Mouse (Mus musculus): Measurements from ENCODE around the gene Kifc5b.

Gene Kifc5b

GRCm38 (mm10) chr17:26916711-26917482 is at the start of gene Kifc5b:
Gene Kifc5b (plus strand): TSS chr17:26917091.
- H3K36me3 ChIP-seq (ENCODE audit: insufficient read depth, low read length), result peaks cover 34% of the 10 kb centered on the region
- peaks cover 46% of the 10 kb centered on the region for H3K4me1 ChIP-seq (replicated peaks; ENCODE audit: low read depth, low read length)
- no peaks in the 10 kb centered on the region for H3K27me3 ChIP-seq (ENCODE audit: insufficient read depth, low read length)
- TF ChIP-seq CTCF (conservative IDR thresholded peaks at IDR 0.05; ENCODE audit: low read length) (peak; percentile 88), NANOG (IDR thresholded peaks at IDR 0.05; ENCODE audit: borderline replicate concordance, low read length) (no peak)
- H3K4me3 ChIP-seq (replicated peaks; ENCODE audit: low read length), result peak within 1 kb of the TSS; percentile 89
- no peaks in the 10 kb centered on the region for H3K9me3 ChIP-seq (ENCODE audit: low read length)

GRCm38 (mm10) chr17:26868756-26869155 is 48.1 kb upstream of the Kifc5b start:
- H3K27me3 ChIP-seq (ENCODE audit: insufficient read depth, low read length), result 0 out of 2 replicates have a peak, but pooled peaks cover 2% of the 10 kb centered on the region
- H3K4me1 ChIP-seq (replicated peaks; ENCODE audit: low read depth, low read length), result peaks cover 18% of the 10 kb centered on the region
- no peak overlapping the region for H3K4me3 ChIP-seq (replicated peaks; ENCODE audit: low read length)
- no peak for TF ChIP-seq CTCF (conservative IDR thresholded peaks at IDR 0.05; ENCODE audit: low read length)
- no peak for TF ChIP-seq NANOG (IDR thresholded peaks at IDR 0.05; ENCODE audit: borderline replicate concordance, low read length)
- TF ChIP-seq POU5F1 (IDR thresholded peaks at IDR 0.05; ENCODE audit: borderline replicate concordance, low read length), result no peak
- no peaks in the 10 kb centered on the region for H3K9me3 ChIP-seq (ENCODE audit: low read length)
- no peaks in the 10 kb centered on the region for H3K36me3 ChIP-seq (ENCODE audit: insufficient read depth, low read length)

- Histone ChIP-seq H3K4me1 (replicated peaks; ENCODE audit: low read depth, low read length) (0 out of 2 replicates have a peak, but pooled peaks cover 4% of the 10 kb centered on the region), H3K36me3 (ENCODE audit: insufficient read depth, low read length) (no peaks in the 10 kb centered on the region), H3K4me3 (replicated peaks; ENCODE audit: low read length) (no peak overlapping the region), H3K27me3 (ENCODE audit: insufficient read depth, low read length) (peaks cover 14% of the 10 kb centered on the region; the same call in 1 of the 2 replicates), H3K9me3 (ENCODE audit: low read length) (no peaks in the 10 kb centered on the region)
- no peak for TF ChIP-seq POU5F1 (IDR thresholded peaks at IDR 0.05; ENCODE audit: borderline replicate concordance, low read length)
- no peak for TF ChIP-seq CTCF (conservative IDR thresholded peaks at IDR 0.05; ENCODE audit: low read length)
Observed at GRCm38 (mm10) chr17:26872870-26873269, 44.0 kb upstream of the Kifc5b start.

- Histone ChIP-seq H3K4me3 (replicated peaks; ENCODE audit: low read length) (no peak overlapping the region), H3K27me3 (ENCODE audit: insufficient read depth, low read length) (peaks cover 14% of the 10 kb centered on the region; the same call in 1 of the 2 replicates), H3K9me3 (ENCODE audit: low read length) (no peaks in the 10 kb centered on the region), H3K4me1 (replicated peaks; ENCODE audit: low read depth, low read length) (0 out of 2 replicates have a peak, but pooled peaks cover 4% of the 10 kb centered on the region), H3K36me3 (ENCODE audit: insufficient read depth, low read length) (no peaks in the 10 kb centered on the region)
- no peak for TF ChIP-seq CTCF (conservative IDR thresholded peaks at IDR 0.05; ENCODE audit: low read length)
- TF ChIP-seq NANOG (IDR thresholded peaks at IDR 0.05; ENCODE audit: borderline replicate concordance, low read length), result no peak
- no peak for TF ChIP-seq POU5F1 (IDR thresholded peaks at IDR 0.05; ENCODE audit: borderline replicate concordance, low read length)
Observed at GRCm38 (mm10) chr17:26873502-26873901, 43.4 kb upstream of the Kifc5b start.

GRCm38 (mm10) chr17:26874542-26874941 is 42.3 kb upstream of the Kifc5b start:
- Histone ChIP-seq H3K27me3 (ENCODE audit: insufficient read depth, low read length) (peaks cover 14% of the 10 kb centered on the region; the same call in 1 of the 2 replicates), H3K4me3 (replicated peaks; ENCODE audit: low read length) (no peak overlapping the region), H3K4me1 (replicated peaks; ENCODE audit: low read depth, low read length) (no peaks in the 10 kb centered on the region), H3K36me3 (ENCODE audit: insufficient read depth, low read length) (no peaks in the 10 kb centered on the region), H3K9me3 (ENCODE audit: low read length) (no peaks in the 10 kb centered on the region)
- TF ChIP-seq POU5F1 (IDR thresholded peaks at IDR 0.05; ENCODE audit: borderline replicate concordance, low read length) (no peak), CTCF (conservative IDR thresholded peaks at IDR 0.05; ENCODE audit: low read length) (no peak), NANOG (IDR thresholded peaks at IDR 0.05; ENCODE audit: borderline replicate concordance, low read length) (no peak)

- H3K27me3 ChIP-seq (ENCODE audit: insufficient read depth, low read length), result peaks cover 19% of the 10 kb centered on the region; the same call in 1 of the 2 replicates
- H3K4me3 ChIP-seq (replicated peaks; ENCODE audit: low read length), result no peak overlapping the region
- no peak for TF ChIP-seq POU5F1 (IDR thresholded peaks at IDR 0.05; ENCODE audit: borderline replicate concordance, low read length)
- H3K36me3 ChIP-seq (ENCODE audit: insufficient read depth, low read length), result no peaks in the 10 kb centered on the region
- H3K4me1 ChIP-seq (replicated peaks; ENCODE audit: low read depth, low read length), result no peaks in the 10 kb centered on the region
- H3K9me3 ChIP-seq (ENCODE audit: low read length), result peaks cover 3% of the 10 kb centered on the region; the same call in 1 of the 2 replicates
Observed at GRCm38 (mm10) chr17:26877927-26878326, 39.0 kb upstream of the Kifc5b start.

GRCm38 (mm10) chr17:26879235-26879634 is 37.7 kb upstream of the Kifc5b start:
- no peaks in the 10 kb centered on the region for H3K36me3 ChIP-seq (ENCODE audit: insufficient read depth, low read length)
- H3K4me3 ChIP-seq (replicated peaks; ENCODE audit: low read length), result no peak overlapping the region
- TF ChIP-seq CTCF (conservative IDR thresholded peaks at IDR 0.05; ENCODE audit: low read length) (peak; percentile 79), NANOG (IDR thresholded peaks at IDR 0.05; ENCODE audit: borderline replicate concordance, low read length) (no peak)
- no peaks in the 10 kb centered on the region for H3K4me1 ChIP-seq (replicated peaks; ENCODE audit: low read depth, low read length)
- H3K27me3 ChIP-seq (ENCODE audit: insufficient read depth, low read length), result peaks cover 24% of the 10 kb centered on the region
- H3K9me3 ChIP-seq (ENCODE audit: low read length), result peaks cover 3% of the 10 kb centered on the region; the same call in 1 of the 2 replicates

- peaks cover 23% of the 10 kb centered on the region for H3K4me1 ChIP-seq (replicated peaks; ENCODE audit: low read depth, low read length)
- H3K27me3 ChIP-seq (ENCODE audit: insufficient read depth, low read length), result peaks cover 41% of the 10 kb centered on the region
- TF ChIP-seq POU5F1 (IDR thresholded peaks at IDR 0.05; ENCODE audit: borderline replicate concordance, low read length), result no peak
- TF ChIP-seq NANOG (IDR thresholded peaks at IDR 0.05; ENCODE audit: borderline replicate concordance, low read length), result no peak
- TF ChIP-seq CTCF (conservative IDR thresholded peaks at IDR 0.05; ENCODE audit: low read length), result no peak
- peaks cover 3% of the 10 kb centered on the region; the same call in 1 of the 2 replicates for H3K9me3 ChIP-seq (ENCODE audit: low read length)
- H3K36me3 ChIP-seq (ENCODE audit: insufficient read depth, low read length), result no peaks in the 10 kb centered on the region
- no peak overlapping the region for H3K4me3 ChIP-seq (replicated peaks; ENCODE audit: low read length)
Observed at GRCm38 (mm10) chr17:26882706-26883105, 34.2 kb upstream of the Kifc5b start.

GRCm38 (mm10) chr17:26883585-26883984 is 33.3 kb upstream of the Kifc5b start:
- Histone ChIP-seq H3K36me3 (ENCODE audit: insufficient read depth, low read length) (no peaks in the 10 kb centered on the region), H3K27me3 (ENCODE audit: insufficient read depth, low read length) (peaks cover 50% of the 10 kb centered on the region), H3K4me1 (replicated peaks; ENCODE audit: low read depth, low read length) (peaks cover 23% of the 10 kb centered on the region), H3K9me3 (ENCODE audit: low read length) (peaks cover 3% of the 10 kb centered on the region; the same call in 1 of the 2 replicates), H3K4me3 (replicated peaks; ENCODE audit: low read length) (no peak overlapping the region)
- TF ChIP-seq NANOG (IDR thresholded peaks at IDR 0.05; ENCODE audit: borderline replicate concordance, low read length), result no peak
- TF ChIP-seq CTCF (conservative IDR thresholded peaks at IDR 0.05; ENCODE audit: low read length), result no peak
- TF ChIP-seq POU5F1 (IDR thresholded peaks at IDR 0.05; ENCODE audit: borderline replicate concordance, low read length), result no peak
